Comparison of ENCODE assay signal across 8 mouse cellular contexts in the genomic region with DNA sequence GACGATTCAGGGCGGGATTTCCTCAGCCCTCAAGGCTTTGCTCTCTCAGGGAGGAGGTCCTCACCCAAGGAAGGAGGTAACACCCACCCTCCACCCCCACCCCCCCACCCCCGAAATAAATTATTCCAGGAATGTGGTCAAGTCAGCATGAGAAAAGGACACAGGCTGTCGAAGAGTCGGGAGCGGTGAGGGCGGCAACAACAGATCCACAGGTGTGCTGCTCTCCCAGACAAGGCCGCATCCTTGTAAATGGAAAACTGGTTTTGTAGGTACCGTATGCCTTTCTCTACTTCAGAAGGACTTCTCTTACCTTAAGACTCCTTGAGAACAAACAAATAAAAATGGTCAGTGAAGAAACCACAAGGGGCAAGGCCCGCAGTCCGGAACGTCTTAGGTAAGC. TPM values are rescaled to one million over a fixed set of nuclear protein-coding genes. Genes with fewer than 3 reads are reported as not detected.
DNase-seq lines count a peak whose midpoint lies in the region; ATAC-seq and TF ChIP-seq lines count a peak whose summit lies in the region.

A gene (plus strand): TSS at position 200 of the 400 bp plus-strand sequence.

- TF ChIP-seq POLR2A in thymus, adult 2 months (IDR thresholded peaks at IDR 0.05; ENCODE audit: control insufficient read depth, extremely low read depth, insufficient read depth, low read length, poor library complexity) = no peak
- no peak for TF ChIP-seq POLR2A in embryonic fibroblast, embryonic 13.5 days (IDR thresholded peaks at IDR 0.05; ENCODE audit: low read depth, low read length)
- TF ChIP-seq POLR2A in myocyte (IDR thresholded peaks at IDR 0.05; ENCODE audit: insufficient read length, low read depth) = no peak

- ATAC-seq in heart, embryonic 16.5 days (replicated peaks; ENCODE audit: extremely low read depth, insufficient read depth, low FRiP score) = no peak

- DNase-seq in thymus, adult 2 months = no peak
- DNase-seq in thymus, postnatal 25 days = no peak
- DNase-seq in left cerebral cortex, postnatal 4 days = no peak
- no peak for DNase-seq in Muller cell, postnatal 12 days (ENCODE audit: inconsistent ontology term)
- no peak for DNase-seq in cerebellum, adult 9-11 months

- H3K4me3 ChIP-seq in thymus, adult 2 months (ENCODE audit: control insufficient read depth, insufficient read depth, low read length) = no peak within 1 kb of the TSS
- H3K4me3 ChIP-seq in embryonic fibroblast, embryonic 13.5 days (ENCODE audit: insufficient read depth, low read length) = no peak within 1 kb of the TSS
- no peak within 1 kb of the TSS for H3K4me3 ChIP-seq in heart, embryonic 16.5 days (ENCODE audit: low read length)
- no peak within 1 kb of the TSS for H3K4me3 ChIP-seq in myocyte

- no peak for TF ChIP-seq CTCF in thymus, adult 2 months (IDR thresholded peaks at IDR 0.05; ENCODE audit: borderline replicate concordance, control insufficient read depth, extremely low read depth, insufficient read depth, low read length, poor library complexity)
- no peak for TF ChIP-seq CTCF in embryonic fibroblast, embryonic 13.5 days (IDR thresholded peaks at IDR 0.05; ENCODE audit: borderline replicate concordance, insufficient read depth, low read length)

- no peaks in the 10 kb centered on the region for H3K4me1 ChIP-seq in thymus, adult 2 months (replicated peaks; ENCODE audit: control insufficient read depth, insufficient read depth, low read length)
- no peaks in the 10 kb centered on the region for H3K4me1 ChIP-seq in embryonic fibroblast, embryonic 13.5 days (ENCODE audit: control insufficient read depth, insufficient read depth, low read length)
- no peaks in the 10 kb centered on the region for H3K4me1 ChIP-seq in heart, embryonic 16.5 days (ENCODE audit: control insufficient read depth, insufficient read depth, low read length)

- WGBS in thymus, adult 2 months = 90% methylated on average over 12 of the region's 12 CpGs
- WGBS in heart, embryonic 16.5 days = 40% methylated on average over 12 of the region's 12 CpGs

- H3K27me3 ChIP-seq in thymus, adult 2 months (ENCODE audit: control insufficient read depth, insufficient read depth, low read length) = no peaks in the 10 kb centered on the region
- no peaks in the 10 kb centered on the region for H3K27me3 ChIP-seq in heart, embryonic 16.5 days (ENCODE audit: control insufficient read depth, insufficient read depth, low read length)
- H3K27me3 ChIP-seq in myocyte (ENCODE audit: control insufficient read depth, insufficient read depth, insufficient read length) = no peaks in the 10 kb centered on the region

- H3K36me3 ChIP-seq in thymus, adult 2 months (ENCODE audit: control insufficient read depth, insufficient read depth, low read length) = no peaks in the 10 kb centered on the region
- H3K36me3 ChIP-seq in heart, embryonic 16.5 days (ENCODE audit: control insufficient read depth, insufficient read depth) = no peaks in the 10 kb centered on the region
- H3K36me3 ChIP-seq in myocyte (ENCODE audit: control insufficient read depth, insufficient read depth) = no peaks in the 10 kb centered on the region

- H3K4me2 ChIP-seq in heart, embryonic 16.5 days (ENCODE audit: low read depth, low read length) = no peak within 1 kb of the TSS
- no peak within 1 kb of the TSS for H3K4me2 ChIP-seq in myocyte (ENCODE audit: low read depth)

- no peak within 1 kb of the TSS for H3ac ChIP-seq in myocyte (ENCODE audit: control insufficient read depth, insufficient read length)

- H3K9me3 ChIP-seq in heart, embryonic 16.5 days (replicated peaks; ENCODE audit: control insufficient read depth, low read length) = no peaks in the 10 kb centered on the region

- H3K9ac ChIP-seq in heart, embryonic 16.5 days (ENCODE audit: low read length) = no peak within 1 kb of the TSS

- no peaks in the 10 kb centered on the region for H3K79me2 ChIP-seq in myocyte (ENCODE audit: control insufficient read depth, insufficient read depth)

- no peak within 1 kb of the TSS for H3K27ac ChIP-seq in thymus, adult 2 months (ENCODE audit: control insufficient read depth, insufficient read depth, low read length)
- H3K27ac ChIP-seq in embryonic fibroblast, embryonic 13.5 days (ENCODE audit: insufficient read depth, low read length) = no peak within 1 kb of the TSS
- H3K27ac ChIP-seq in heart, embryonic 16.5 days (ENCODE audit: low read length) = no peak within 1 kb of the TSS

- intact Hi-C loops in left cerebral cortex, postnatal 4 days (cut with DNase I) = no loop called here

TF ChIP-seq in myocyte, 11 proteins besides CTCF, POLR2A, EP300 and RAD21:
- TF ChIP-seq SRF (IDR thresholded peaks at IDR 0.05; ENCODE audit: control insufficient read depth, insufficient read length, low read depth) (no peak), E2F4 (IDR thresholded peaks at IDR 0.05; ENCODE audit: insufficient read depth) (no peak), USF1 (IDR thresholded peaks at IDR 0.05; ENCODE audit: low read depth) (no peak), TCF12 (IDR thresholded peaks at IDR 0.05; ENCODE audit: insufficient read depth, poor library complexity, severe bottlenecking) (no peak), TCF3 (IDR thresholded peaks at IDR 0.05; ENCODE audit: insufficient read length, low read depth) (no peak)
TF ChIP-seq in myocyte: peak in this region for 0.

RNA-seq across cellular contexts. Expression of the gene that starts here (rescaled TPM):
- polyA plus RNA-seq in thymus, adult 2 months (2012; rRNA removed) = 95.1 and 109 TPM in 2 replicates
- polyA plus RNA-seq in embryonic fibroblast, embryonic 13.5 days (2011; ENCODE audit: insufficient read length, low read depth, missing spikeins) = 657 and 685 TPM in 2 replicates
- polyA plus RNA-seq in heart, embryonic 16.5 days (2015; fragmentation: Nextera tagmentation; extraction: Ambion mirVana) = 294 and 331 TPM in 2 replicates
- total RNA-seq in left cerebral cortex, postnatal 4 days (2021) = 100 to 1,000 TPM; 284 to 314 TPM
- polyA plus RNA-seq in myocyte (2012; fragmentation: generic; extraction: Trizol) = 379 TPM
